Mouse (Mus musculus): ENCODE measurements around the gene Eif3i.
"Not testable (repeated sequence)": the region's sequence is repeated elsewhere in the genome, so short reads cannot be mapped to it uniquely, and the experiment has no call there.

The Eif3i gene

DNA sequence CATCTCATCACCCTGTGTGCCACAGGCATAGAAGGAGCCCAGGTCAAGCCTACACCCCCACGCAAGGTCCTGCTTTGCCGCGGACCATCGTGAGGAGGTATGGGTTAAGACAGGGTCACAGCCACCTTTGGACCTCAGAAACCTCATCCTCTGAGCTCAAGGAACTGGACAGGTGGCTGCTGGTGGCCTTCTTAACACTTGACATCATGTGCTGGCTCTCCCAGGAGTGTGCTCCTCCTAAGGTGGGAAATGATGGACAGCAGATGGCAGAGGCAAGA, 27.4 kb downstream of the Eif3i start:
- no peak for DNase-seq

DNA sequence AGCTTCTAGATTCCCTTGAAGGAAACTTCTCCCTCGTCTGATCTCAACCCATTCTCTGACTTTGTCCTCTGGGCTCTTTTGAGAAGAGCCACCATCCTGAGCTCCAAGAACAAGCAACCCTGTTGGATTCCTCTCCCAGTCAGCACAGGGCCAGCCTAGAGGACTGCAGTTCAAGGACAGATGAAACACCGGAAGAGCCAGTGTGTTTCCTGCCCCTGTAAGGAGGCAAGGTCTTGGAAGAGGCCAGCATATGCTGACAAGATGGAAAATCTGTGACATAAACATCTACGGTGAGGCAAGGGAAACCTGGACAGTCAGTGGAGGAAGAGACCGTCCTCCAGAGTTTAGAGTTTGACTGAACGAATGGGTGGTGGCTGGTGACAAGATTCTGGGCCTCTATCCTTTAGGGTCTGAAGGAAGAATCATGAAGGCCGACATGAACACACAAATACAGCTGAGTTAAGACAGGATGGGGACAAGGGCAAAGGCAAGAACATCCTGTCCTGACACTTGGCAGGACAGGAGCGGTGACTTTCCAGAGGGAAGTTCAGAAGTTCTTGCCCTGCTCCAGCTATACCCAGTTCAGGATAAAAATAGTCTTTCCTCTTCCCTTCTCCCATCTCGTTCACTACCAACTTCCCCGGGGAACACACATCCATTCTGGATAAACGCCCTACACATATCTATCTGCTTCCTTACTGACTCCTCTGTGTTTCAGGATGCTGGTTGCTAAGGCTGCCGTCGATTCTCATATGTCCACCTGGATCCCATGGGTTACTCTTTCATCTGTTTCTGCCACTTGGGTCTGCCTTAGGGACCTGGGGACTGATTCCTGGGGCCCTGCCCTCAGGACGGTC, 28.0 kb downstream of the Eif3i start:
- no peak for DNase-seq

DNA sequence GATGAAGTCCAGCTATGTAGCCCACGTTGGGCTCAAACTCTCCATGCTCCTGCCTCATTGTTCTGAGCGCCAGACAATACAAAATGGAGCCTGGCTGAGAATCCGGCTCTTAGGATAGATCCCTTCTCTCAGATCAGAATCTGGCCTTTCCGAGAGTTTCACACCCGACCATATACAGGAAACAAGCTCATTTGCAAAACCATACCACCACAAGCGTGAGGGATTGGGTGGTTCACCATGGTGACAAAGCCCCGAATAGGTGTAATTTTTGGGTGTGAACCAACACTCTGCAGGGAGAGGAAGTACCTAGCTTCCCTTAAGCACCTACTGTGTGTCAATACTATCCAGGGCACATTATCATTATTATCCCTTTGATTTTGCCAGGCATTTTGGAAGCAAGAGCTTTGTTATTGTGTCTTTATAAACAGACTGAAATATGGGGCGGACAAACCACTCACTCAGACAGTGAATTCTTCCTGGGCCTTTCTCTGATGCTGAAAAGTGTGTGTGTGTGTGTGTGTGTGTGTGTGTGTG, 28.8 kb downstream of the Eif3i start:
- DNase-seq, result no peak

DNA sequence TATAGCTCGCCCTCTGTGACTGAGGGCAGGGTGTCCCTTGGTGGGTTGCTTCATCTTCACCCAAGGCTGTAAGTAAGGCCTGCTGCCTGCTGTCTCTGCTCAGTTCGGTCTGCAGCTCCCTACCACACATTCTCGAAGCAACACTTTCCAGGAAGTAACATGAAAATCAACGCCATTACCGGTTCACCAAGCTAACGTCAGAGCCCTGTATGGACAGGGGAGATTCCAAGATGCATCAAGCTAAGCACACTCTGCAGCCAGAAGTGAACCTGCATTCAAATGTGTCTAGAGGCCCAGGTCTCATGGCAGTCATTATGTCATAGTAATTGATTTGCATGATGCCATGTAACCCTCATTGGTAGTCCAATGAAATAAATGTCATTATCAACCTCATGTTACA, 30.4 kb downstream of the Eif3i start:
- no peak for DNase-seq

DNA sequence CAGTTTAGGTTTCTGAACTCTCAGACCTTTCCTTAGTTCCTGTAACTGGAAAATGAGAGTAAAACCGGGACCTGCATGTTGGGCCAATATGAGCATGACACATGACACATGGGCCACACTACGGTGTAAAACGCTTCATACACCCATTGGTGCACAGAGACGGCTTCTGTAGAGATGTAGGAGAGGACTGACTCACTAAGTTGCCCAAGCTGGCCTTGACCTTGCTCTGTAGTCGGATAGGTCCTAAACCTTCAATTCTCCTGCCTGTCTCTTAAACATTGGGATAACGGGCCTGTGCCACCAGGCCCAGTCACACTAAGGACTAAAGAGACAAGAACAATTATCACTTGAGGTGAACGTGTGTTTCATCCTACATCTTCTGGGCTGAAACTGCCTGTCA, 32.1 kb downstream of the Eif3i start:
- DNase-seq, result no peak

DNA sequence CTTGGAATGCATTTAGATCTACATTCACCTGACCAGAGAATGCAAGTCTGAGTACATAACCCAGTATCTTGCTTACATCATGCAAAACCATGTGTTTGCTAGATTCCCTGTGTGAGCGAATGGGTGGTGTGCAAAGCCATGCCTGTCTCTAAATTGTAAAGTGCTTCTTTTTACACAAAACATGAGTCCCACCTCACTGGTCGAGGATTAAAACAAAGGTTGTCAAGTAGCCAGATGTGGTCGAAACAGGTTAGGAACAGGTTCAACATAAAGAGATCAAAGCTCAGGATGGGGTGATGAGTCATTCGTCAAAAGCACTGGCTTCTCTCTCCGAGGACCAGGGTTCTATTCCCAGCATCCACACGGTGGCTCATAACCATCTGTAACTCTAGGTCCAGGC, 35.3 kb downstream of the Eif3i start:
- no peak for DNase-seq

DNA sequence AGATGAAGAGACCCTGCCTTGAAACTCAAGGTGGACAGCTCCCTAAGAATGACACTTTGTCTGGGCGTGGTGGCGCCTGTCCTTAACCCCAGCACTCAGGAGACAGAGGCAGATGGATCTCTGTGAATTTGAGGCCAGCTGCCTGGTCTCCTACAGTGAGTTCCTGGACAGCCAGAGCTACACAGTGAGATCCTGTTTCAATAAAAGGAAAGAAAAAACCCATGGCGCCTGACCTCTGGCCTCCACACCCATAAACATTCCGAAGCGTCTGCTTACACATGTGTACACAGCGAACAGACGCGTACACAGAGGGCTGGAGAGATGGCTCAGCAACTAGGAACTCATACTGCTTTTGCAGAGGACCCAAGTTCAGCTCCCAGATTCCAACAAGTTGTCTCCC, 36.7 kb downstream of the Eif3i start:
- DNase-seq, result peak; percentile 68

DNA sequence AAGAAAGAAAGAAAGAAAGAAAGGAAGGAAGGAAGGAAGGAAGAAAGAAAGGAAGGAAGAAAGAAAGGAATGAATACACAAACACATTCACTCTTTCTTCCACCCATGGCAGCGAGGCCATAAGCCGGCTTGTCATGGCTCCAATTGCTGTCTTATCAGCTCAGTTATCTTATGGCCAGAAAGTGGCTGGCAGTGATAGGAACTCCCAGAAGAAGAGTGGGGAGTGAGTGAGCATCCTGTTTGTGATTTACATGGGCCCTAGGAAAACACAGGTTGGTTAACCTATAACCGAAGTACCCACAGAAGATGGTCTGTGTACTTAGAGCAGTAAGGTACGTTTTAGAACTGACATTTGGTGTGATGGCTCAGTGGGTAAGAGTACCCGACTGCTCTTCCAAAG, 39.3 kb downstream of the Eif3i start:
- no peak for DNase-seq

DNA sequence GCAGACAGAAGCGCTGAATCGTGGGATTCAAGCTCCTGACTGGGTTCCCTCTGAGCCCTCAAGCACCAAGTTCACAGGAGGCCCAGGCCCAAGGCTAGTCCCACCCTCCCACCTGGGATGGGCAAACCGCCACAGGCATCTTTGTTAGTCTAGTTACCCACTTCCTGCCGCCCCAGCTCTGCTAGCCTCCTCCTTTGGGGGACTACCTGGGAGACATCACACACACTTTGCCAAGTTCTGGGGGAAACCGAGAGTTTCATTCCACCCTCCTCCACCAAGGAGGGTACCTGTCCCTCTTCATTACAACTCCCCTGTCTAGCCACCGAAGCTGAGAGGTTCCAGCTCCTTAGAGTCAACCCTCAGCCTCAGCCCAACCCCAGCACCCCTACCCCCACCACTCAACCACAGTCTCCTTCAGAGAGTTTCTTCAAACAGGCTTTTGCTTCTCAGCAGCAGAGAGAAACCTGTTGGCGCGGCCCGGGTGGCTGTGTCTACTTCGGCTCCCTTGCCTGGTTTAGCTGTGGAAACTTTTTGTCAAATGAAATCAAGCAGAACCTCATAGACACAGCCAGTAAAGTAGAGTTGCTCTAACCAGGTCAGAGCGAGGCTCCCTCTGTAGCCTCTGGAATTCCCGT, 42.0 kb downstream of the Eif3i start:
- DNase-seq, result no peak

DNA sequence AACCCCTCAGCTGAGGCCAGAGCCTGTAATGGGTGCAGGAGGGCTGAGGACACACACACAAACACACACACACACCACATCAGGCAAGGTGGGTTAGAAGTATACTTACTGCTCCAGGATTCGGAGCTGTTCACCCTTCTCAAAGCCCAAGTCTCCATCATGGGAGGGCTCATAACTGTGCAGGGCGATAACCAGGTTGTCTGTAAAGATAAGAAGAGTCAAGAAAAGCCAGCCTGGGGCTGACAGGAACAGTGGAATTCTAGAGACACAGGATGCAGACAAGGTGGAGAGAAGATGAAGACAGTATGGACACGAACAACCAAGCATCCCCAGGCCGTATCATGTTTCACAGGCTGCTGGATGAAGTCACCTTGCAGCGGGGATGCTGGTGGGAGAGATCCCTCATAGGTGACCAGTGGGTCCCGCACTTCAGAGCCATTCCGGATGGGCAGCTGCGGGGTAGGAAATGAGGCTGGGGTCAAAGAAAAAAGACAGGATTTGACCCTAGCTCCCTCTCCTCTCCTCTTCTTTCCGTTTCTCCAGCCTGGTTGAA, 43.1 kb downstream of the Eif3i start:
- DNase-seq, result no peak

DNA sequence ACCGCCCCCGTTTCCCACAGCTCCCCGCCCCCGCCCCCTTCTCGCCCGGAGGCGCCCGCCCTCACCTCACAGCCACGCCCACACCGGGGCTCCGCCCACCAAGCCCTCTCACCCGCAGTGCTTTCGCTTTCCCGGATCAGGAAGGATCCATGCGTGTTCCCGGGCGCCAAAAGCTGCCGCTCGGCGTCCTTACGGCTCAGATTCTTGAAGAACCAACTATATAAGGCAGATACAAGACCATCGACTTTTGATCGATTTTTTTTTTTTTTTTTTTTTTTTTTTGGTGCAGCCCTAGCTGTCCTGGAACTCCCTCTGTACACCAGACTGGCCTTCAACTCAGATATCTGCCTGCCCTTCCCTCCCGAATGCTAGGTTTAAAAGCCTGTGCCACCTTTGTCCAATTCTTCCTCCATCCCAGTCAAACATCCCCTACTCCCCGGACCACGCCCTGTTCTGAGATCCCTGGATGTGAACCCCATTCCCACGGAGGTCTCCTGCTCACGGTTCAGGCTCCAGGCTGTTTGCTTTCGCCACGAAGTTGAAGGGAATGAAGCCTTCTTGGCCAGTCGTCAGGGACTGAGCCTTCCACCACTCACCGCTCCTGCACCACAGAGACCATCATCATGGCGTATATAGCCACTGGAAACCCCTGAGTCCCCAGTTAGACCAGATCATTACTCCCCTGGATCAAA, 43.8 kb downstream of the Eif3i start:
- DNase-seq, result peak; percentile 95

DNA sequence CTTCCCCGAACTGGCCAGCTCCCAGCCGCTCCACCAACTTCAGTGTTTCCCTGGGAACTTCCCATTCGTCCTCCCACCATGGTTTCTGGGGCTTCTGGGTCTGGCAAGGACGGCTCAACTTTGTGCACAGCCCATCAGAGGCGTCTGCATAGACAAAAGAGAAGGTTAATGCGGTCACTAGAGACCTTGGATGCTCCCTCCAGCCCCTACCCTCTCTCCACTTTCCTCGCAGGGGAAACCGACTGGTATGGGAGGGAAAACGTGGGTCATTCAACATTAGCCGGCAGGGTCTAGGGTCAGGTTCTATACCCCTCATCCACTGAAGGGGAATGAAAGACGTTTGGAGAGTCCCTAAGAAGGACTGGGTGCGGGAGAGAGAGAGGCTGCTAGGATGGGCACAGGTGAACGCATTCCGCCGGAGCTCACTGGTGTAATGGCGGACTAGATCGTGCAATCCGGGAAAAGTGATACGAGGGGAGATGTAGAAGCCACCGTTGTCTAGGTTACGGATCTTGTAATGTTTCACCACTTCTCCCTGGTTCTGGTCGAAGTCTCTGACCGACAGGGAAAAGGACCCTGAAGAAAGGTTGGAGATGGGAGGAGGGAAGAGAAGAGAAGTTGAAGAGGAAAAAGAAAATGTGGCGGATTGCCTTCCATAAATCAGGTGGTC, 44.5 kb downstream of the Eif3i start:
- DNase-seq, result no peak

DNA sequence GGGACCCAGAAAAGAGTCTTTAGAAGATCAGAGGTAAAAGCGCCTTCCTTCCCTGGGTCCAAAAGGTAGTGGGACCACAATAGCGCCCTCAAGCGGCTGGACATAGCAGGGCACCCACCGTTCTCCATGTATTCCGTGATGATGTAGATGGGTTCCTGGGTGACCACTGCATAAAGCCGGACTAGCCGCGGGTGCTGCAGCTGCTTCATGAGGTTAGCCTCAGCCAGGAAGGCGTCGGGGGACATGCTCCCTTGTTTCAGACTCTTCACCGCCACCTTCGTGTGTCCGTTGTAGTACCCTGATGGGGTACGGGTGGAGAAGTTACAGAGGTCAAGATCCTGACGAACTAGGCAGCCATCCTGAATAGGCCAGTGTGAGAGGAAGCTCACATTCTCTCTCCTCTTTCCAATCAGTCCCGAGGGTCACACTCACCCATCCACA, 45.0 kb downstream of the Eif3i start:
- DNase-seq, result peak; percentile 66

DNA sequence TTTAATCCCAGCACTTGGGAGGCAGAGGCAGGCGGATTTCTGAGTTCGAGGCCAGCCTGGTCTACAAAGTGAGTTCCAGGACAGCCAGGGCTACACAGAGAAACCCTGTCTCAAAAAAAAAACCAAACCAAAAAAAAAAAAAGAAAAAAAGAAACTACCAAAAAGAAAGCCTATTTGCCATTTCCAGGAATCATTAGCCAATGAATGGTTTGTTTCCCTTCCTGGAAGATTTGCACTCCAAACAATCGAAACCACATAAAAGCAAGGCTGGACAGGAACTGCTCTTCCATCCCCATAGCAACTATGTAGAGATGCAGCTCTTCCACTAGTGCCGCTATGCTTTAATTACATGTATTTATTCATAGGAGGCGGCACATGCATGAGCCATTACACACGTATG, 45.9 kb downstream of the Eif3i start:
- DNase-seq, result not testable (repeated sequence)

DNA sequence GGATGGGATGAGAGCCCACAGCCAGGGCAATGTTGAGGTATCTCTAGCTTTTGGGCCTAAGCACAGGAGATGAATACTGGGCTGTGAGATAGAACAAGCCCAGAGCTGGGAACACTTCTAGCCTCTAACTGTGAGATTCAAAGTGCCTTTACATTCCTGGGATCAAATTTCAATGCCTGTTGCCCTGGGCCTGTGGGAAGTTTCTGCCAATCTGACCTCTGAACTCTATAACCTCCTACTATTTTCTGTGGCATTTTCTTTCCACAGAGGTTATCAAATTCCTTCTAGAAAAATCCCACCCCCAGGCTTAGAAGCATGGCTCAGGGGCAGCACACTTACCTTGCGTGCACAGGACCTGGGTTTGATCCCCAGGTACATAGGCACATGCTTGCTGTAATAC, 50.2 kb downstream of the Eif3i start:
- DNase-seq, result peak; percentile 20

DNA sequence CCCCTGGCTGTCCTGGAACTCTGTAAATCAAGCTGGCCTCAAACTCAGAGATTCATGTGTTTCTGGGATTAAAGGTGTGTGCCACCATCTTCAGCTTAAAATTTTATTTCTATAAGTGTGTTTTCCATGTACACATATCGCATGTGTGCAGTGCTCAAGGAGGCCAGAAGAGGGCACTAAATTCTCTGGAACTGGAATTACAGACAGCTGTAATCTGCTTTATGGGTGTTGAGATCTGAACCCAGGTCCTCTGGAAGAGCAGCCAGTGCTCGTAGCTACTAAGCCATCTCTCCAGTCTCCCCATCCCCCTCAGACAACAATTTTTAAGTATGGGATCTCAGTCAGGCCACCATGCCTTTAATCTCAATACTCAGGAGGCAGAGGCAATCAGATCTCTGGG, 51.1 kb downstream of the Eif3i start:
- DNase-seq, result peak; percentile 24

DNA sequence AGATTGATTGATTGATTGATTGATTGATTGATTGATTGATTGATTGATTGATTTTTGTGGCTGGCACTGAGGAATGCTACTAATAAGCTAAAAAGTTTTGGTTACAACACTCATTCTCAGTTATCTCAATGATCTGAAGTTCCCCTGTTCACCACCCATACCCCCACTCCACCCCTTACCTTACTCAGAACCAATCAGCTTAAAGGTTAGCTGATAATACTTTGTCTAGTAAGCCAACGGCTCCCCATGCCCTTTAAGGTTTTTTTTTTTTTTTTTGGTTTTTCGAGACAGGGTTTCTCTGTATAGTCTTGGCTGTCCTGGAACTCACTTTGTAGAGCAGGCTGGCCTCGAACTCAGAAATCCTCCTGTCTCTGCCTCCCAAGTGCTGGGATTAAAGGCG, 52.8 kb downstream of the Eif3i start:
- DNase-seq, result not testable (repeated sequence)

DNA sequence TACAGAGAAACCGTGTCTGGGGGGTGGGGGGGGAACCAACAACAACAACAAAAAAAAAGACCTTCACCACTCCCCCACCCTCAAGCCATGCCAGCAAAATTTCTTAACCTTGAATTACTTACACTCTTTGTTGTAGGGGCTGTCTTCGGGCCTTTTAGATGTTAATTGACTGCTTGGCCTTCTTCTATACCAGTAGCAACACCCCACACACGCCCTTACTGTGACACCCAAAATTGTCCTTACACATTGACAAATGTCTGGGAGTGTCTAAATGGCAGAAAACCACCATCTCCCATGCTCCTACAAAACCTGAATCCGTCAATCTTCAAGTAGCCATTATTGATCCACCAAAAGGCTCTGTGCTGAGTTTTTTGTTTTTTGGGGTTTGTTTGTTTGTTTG, 56.3 kb downstream of the Eif3i start:
- no peak for DNase-seq

DNA sequence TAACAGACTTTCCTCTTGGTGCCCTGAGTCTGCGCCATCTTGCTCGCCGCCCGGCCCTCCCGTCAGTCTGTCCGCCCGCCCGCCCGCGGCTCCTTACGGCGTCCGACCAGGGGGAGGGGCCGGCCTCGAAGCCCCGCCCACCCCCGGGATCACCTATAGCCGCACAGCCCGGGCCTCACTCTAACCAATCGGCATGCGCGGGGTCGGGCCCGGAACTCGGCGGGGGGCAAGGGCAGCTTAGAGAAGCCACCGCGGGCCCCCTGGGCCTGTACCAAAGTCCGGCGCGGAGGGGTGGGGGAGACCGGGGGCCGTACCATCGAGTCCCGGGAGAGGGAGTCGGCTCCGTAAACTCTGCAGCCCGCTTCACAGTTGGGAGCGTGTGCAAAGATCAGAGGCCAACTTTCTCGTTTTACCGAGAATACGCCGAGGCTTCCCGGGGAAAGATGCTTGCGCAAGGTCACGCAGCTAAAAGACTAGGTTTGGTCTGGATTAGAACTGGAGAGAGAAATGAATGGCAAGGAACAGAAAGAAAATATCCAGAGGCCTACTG, 57.8 kb downstream of the Eif3i start, which contains the start of gene Hdac1:
Gene Hdac1, minus strand, starts transcription at position 122 of the 550 bp plus-strand sequence.
- peak; percentile 100 for DNase-seq

All from embryo, embryonic 11 days (tissue).